Mouse (Mus musculus): ENCODE results near the gene Kcnh2.

- TF ChIP-seq TCF12 (IDR thresholded peaks at IDR 0.05; ENCODE audit: low read depth, low read length) (no peak), USF1 (IDR thresholded peaks at IDR 0.05; ENCODE audit: low read depth, low read length) (no peak), CTCF (IDR thresholded peaks at IDR 0.05 in 2 of 3, conservative IDR thresholded peaks at IDR 0.05 in 1 of 3; ENCODE audit: control insufficient read depth in 1 of 3, insufficient read depth in 1 of 3, low read depth in 2 of 3, low read length in 3 of 3, poor library complexity in 1 of 3, severe bottlenecking in 1 of 3) (no peak), POLR2A (IDR thresholded peaks at IDR 0.05; ENCODE audit: control insufficient read depth in 1 of 2, insufficient read depth in 1 of 2, low read depth in 1 of 2, low read length in 2 of 2, poor library complexity in 1 of 2) (no peak), SIN3A (IDR thresholded peaks at IDR 0.05; ENCODE audit: low read length) (no peak), GABPA (IDR thresholded peaks at IDR 0.05; ENCODE audit: low read depth, low read length) (no peak), RCOR1 (IDR thresholded peaks at IDR 0.05; ENCODE audit: low read depth, low read length) (no peak), ELF1 (IDR thresholded peaks at IDR 0.05; ENCODE audit: low read depth, low read length) (no peak), MAX (IDR thresholded peaks at IDR 0.05; ENCODE audit: low read length) (no peak), UBTF (IDR thresholded peaks at IDR 0.05; ENCODE audit: borderline replicate concordance, insufficient read depth, low read depth, low read length) (no peak), E2F4 (IDR thresholded peaks at IDR 0.05; ENCODE audit: borderline replicate concordance, low read depth, low read length) (no peak), GATA1 (IDR thresholded peaks at IDR 0.05; ENCODE audit: low read depth, low read length) (no peak), MEF2A (IDR thresholded peaks at IDR 0.05; ENCODE audit: extremely low read depth, insufficient replicate concordance, low read depth, low read length, poor library complexity, severe bottlenecking) (no peak), MXI1 (IDR thresholded peaks at IDR 0.05; ENCODE audit: low read depth, low read length) (no peak)
Measured at GRCm38 (mm10) chr5:24279527-24279926, 71.9 kb downstream of the Kcnh2 start.
